Mouse (Mus musculus): ENCODE measurements around the gene Ddx50.

GRCm38 (mm10) chr10:62600056-62600455, 51.0 kb downstream of the Ddx50 start:
- TF ChIP-seq MAFK (IDR thresholded peaks at IDR 0.05; ENCODE audit: insufficient replicate concordance, low read length), result no peak
- TF ChIP-seq CHD1 (IDR thresholded peaks at IDR 0.05; ENCODE audit: low read depth, low read length), result no peak
- no peak for TF ChIP-seq EP300 (IDR thresholded peaks at IDR 0.05; ENCODE audit: low read length)
- no peak for TF ChIP-seq POLR2A (IDR thresholded peaks at IDR 0.05; ENCODE audit: low read depth, low read length)
- TF ChIP-seq CTCF (conservative IDR thresholded peaks at IDR 0.05 in 1 of 2, IDR thresholded peaks at IDR 0.05 in 1 of 2; ENCODE audit: low read depth in 2 of 2, low read length in 2 of 2), result no peak
- TF ChIP-seq NELFE (IDR thresholded peaks at IDR 0.05; ENCODE audit: low read depth, low read length), result no peak
- no peak for TF ChIP-seq ZKSCAN1 (IDR thresholded peaks at IDR 0.05; ENCODE audit: borderline replicate concordance, low read depth, low read length)
- no peak for TF ChIP-seq GABPA (IDR thresholded peaks at IDR 0.05; ENCODE audit: insufficient replicate concordance, low read depth, low read length)
- TF ChIP-seq TBP (conservative IDR thresholded peaks at IDR 0.05; ENCODE audit: low read depth, low read length), result no peak
- no peak for TF ChIP-seq HCFC1 (IDR thresholded peaks at IDR 0.05; ENCODE audit: low read depth, low read length)
- TF ChIP-seq ZC3H11A (IDR thresholded peaks at IDR 0.05; ENCODE audit: low read depth, low read length), result no peak
- no peak for TF ChIP-seq USF1 (IDR thresholded peaks at IDR 0.05; ENCODE audit: low read depth, low read length)
- no peak for TF ChIP-seq CHD2 (IDR thresholded peaks at IDR 0.05; ENCODE audit: low read length)
- no peak for TF ChIP-seq JUND (conservative IDR thresholded peaks at IDR 0.05; ENCODE audit: low read depth, low read length)

Measured in CH12.LX (cell line).